Mouse (Mus musculus) neural tube, embryonic 11.5 days (tissue): Measurements from ENCODE around the gene Id3. TPM values are rescaled to one million over a fixed set of nuclear protein-coding genes. Genes with fewer than 3 reads are reported as not detected.

Experiments
- ATAC-seq: fragments of 200-750 bp; cut with Nextera tagmentation; 2 replicates; pipeline ENCODE4 v1.8.0; 2017; ENCODE audit warnings: moderate number of reproducible peaks, mild to moderate bottlenecking, moderate TSS enrichment, moderate library complexity; ENCODE audit not compliant: insufficient read depth, low FRiP score, low TSS enrichment
- DNase-seq: peaks from one replicate; pipeline ENCODE4 v3.0.0-alpha.2; 2015; ENCODE audit warnings: low spot score
- H3K27ac ChIP-seq: fragments of 300-500 bp; sonication (generic); 2 replicates; pipeline ENCODE4 v1.5.1; 2014; ENCODE audit warnings: low read depth, mild to moderate bottlenecking, low read length
- H3K27me3 ChIP-seq: fragments of 300-500 bp; sonication (generic); 2 replicates; pipeline ENCODE4 v1.6.1; 2014; ENCODE audit warnings: mild to moderate bottlenecking, low read length, mixed read lengths; ENCODE audit not compliant: control insufficient read depth, insufficient read depth
- H3K36me3 ChIP-seq: fragments of 300-500 bp; sonication (generic); 2 replicates; pipeline ENCODE4 v1.6.1; 2014; ENCODE audit warnings: mild to moderate bottlenecking, low read length, moderate library complexity, mixed read lengths; ENCODE audit not compliant: control insufficient read depth, insufficient read depth
- H3K4me1 ChIP-seq: fragments of 300-500 bp; sonication (generic); 2 replicates; pipeline ENCODE4 v1.6.1; 2014; ENCODE audit warnings: low read length, mixed read lengths; ENCODE audit not compliant: control insufficient read depth, insufficient read depth
- H3K4me2 ChIP-seq: fragments of 300-500 bp; sonication (generic); 2 replicates; pipeline ENCODE4 v1.6.1; 2014; ENCODE audit warnings: low read depth, mild to moderate bottlenecking, moderate library complexity
- H3K4me3 ChIP-seq: fragments of 300-500 bp; sonication (generic); 2 replicates; pipeline ENCODE4 v1.5.1; 2014; ENCODE audit warnings: low read depth, low read length
- H3K9ac ChIP-seq: fragments of 300-500 bp; sonication (generic); 2 replicates; pipeline ENCODE4 v1.6.1; 2014; ENCODE audit warnings: mild to moderate bottlenecking, low read length
- H3K9me3 ChIP-seq: fragments of 300-500 bp; sonication (generic); 2 replicates; pipeline ENCODE4 v1.6.1; 2016; ENCODE audit warnings: low read length; ENCODE audit not compliant: control insufficient read depth
- WGBS: fragments of 180-500 bp; shearing (Covaris S2); extraction: QIAGEN DNeasy Blood & Tissue Kit; methylation state at CpG from one replicate; pipeline ENCODE4 v1.1.7; 2014; 5-methylcytosine and 5-hydroxymethylcytosine counted together
- polyA plus RNA-seq: library from polyadenylated mRNA; unstranded; fragments of >200 nt; fragmentation: Nextera tagmentation; extraction: Ambion mirVana; gene quantifications from 2 replicates; pipeline ENCODE4 v1.2.1, GENCODE M21; 2014

The Id3 gene
- polyA plus RNA-seq, 1 experiment from 2014 or later, result 440 TPM

DNA sequence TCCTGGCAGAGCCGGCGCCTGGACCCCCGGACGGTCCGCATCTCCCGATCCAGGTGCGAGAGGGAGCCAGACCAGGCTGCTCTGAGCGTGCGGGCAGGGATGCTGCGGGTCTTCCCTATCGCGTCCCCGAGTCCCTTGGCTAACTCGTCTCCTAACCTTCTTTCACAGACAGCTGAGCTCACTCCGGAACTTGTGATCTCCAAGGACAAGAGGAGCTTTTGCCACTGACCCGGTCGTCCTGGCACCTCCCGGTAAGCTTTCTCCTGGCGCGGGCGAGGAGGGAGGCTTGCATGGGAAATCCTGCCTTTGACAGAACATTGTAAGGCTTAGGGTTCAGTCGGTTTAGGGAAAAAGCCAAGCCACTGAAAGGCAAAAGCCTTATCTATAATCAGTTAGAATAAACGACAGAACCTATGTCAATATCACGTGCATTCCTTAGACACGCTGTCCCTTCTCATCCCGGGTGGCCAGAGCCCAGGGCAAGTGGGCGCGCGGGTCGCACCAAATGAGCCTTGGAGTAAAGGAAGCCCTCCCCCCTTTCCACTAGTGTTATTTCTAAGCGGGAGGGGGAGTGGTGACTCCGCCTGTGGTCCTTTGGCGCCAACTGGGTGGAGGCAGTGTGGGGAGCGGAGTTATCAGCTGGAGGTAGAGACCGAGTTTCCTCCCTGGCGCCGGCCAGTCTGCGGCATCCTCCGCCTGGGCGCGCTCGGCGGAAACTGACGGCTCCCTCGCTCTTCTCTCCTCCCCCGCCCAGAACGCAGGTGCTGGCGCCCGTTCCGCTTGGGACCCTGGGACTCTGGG is 1.0 kb downstream of the Id3 start:
- Histone ChIP-seq H3K9me3 (no peaks in the 10 kb centered on the region), H3K27me3 (no peaks in the 10 kb centered on the region), H3K4me3 (peak overlapping the region; percentile 81), H3K4me2 (peak overlapping the region; percentile 83), H3K9ac (peak overlapping the region; percentile 92), H3K4me1 (peaks cover 66% of the 10 kb centered on the region), H3K27ac (peak overlapping the region; percentile 69), H3K36me3 (no peaks in the 10 kb centered on the region; the same call in 1 of the 2 replicates)
- WGBS, result under 1% methylated on average over 50 of the region's 50 CpGs
- ATAC-seq (no peak; the same call in 1 of the 2 replicates), DNase-seq (peak; percentile 68)

DNA sequence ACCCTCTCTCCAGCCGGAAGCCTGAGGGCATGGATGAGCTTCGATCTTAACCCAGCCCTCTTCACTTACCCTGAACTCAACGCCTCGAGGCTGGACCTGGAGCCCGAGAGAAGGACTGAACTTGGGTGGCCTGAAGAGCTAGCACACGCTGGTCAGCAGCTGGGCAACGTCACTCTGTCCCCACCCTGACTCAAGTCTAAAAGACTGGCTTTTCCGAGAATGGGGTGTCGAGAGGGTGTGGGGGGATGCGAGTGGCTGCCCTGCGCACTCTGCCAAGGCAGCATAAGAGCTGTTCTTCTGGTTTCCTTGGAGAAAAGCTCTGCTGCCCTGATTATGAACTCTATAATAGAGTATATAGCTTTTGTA is 1.6 kb downstream of the Id3 start:
- H3K4me1 ChIP-seq, result peaks cover 61% of the 10 kb centered on the region
- H3K4me3 ChIP-seq, result peak overlapping the region; percentile 81

DNA sequence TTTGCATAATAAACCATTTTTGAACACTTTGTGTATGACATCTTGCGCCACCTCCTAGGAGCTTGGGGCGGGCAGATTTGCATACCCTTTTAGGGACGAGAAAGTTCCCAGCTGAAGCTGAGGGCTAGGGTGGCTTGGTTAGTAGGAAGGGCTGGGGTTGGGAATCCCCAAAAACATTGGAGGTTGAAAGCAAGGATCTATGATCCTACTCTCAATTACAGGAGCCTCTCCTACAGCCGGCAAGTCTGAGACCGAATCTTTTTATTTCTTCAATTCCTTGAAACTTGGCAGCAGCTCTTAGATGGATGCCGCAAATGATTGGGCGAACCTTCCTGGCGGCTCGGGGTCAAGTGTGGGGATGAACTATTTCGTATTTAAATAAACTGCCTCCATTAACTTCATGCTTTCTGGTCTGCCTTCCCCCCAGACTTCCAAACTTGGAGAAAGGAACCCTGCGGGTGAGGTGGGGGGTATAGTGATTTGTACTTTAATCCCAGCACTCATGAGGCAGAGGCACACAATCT is 2.1 kb downstream of the Id3 start:
- 13% methylated on average over 11 of the region's 11 CpGs for WGBS

More for the DNA sequence above, 1.6 kb downstream of the Id3 start:
- H3K27me3 ChIP-seq, result no peaks in the 10 kb centered on the region
- no peaks in the 10 kb centered on the region for H3K9me3 ChIP-seq
- H3K27ac ChIP-seq, result peak overlapping the region; percentile 69
- WGBS, result under 1% methylated on average over 11 of the region's 11 CpGs
- H3K9ac ChIP-seq, result peak overlapping the region; percentile 92
- H3K4me2 ChIP-seq, result peak overlapping the region; percentile 83
- no peaks in the 10 kb centered on the region; the same call in 1 of the 2 replicates for H3K36me3 ChIP-seq
- DNase-seq (no peak), ATAC-seq (no peak)

DNA sequence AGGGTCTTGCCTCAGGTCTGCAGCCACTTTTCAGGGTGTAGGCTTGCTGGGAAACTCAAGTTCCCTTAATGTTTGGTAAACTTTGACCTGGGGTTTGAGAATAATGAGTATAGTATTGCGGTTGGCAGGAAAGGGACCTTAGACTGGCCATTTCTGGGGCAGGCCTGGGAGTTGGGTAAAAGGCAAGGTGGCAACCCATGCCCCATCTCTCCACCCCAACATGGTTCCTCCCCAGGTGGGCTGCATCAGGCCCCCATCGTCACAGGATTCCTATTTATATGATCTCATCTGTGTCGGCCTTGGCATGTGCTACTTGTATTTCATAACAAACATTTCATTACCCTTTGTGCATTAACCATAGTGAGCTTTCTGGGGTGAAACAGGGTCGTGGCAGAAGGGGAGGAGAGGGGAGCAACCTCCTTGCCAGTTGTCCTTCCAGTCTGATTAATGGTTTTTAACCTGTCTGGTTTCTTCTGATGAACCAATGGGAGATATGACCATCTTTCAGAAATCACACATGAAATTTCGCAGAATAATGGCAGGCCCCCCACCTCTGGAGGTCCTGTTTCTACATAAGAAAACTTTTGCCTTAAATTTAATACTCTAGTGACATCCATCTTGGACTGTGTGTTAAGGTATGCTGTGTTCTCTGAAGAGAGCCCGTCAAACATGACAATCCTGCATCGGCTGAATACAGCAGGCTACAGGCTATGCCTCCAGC is 2.9 kb downstream of the Id3 start:
- H3K4me3 ChIP-seq, result peak overlapping the region; percentile 81
- DNase-seq (no peak), ATAC-seq (no peak)
- H3K9ac ChIP-seq, result peak overlapping the region; percentile 92
- peak overlapping the region; percentile 83 for H3K4me2 ChIP-seq
- no peaks in the 10 kb centered on the region for H3K9me3 ChIP-seq
- no peaks in the 10 kb centered on the region for H3K27me3 ChIP-seq
- H3K4me1 ChIP-seq, result peaks cover 54% of the 10 kb centered on the region
- no peaks in the 10 kb centered on the region; the same call in 1 of the 2 replicates for H3K36me3 ChIP-seq
- no peak overlapping the region for H3K27ac ChIP-seq
- WGBS, result 10% methylated on average over 7 of the region's 7 CpGs

More for the DNA sequence above, 2.1 kb downstream of the Id3 start:
- Histone ChIP-seq H3K4me1 (peaks cover 58% of the 10 kb centered on the region), H3K36me3 (no peaks in the 10 kb centered on the region; the same call in 1 of the 2 replicates), H3K4me3 (peak overlapping the region; percentile 81), H3K27ac (peak overlapping the region; percentile 69; the same call in 1 of the 2 replicates), H3K4me2 (peak overlapping the region; percentile 83), H3K9me3 (no peaks in the 10 kb centered on the region), H3K27me3 (no peaks in the 10 kb centered on the region), H3K9ac (peak overlapping the region; percentile 92)
- no peak for ATAC-seq
- no peak for DNase-seq

DNA sequence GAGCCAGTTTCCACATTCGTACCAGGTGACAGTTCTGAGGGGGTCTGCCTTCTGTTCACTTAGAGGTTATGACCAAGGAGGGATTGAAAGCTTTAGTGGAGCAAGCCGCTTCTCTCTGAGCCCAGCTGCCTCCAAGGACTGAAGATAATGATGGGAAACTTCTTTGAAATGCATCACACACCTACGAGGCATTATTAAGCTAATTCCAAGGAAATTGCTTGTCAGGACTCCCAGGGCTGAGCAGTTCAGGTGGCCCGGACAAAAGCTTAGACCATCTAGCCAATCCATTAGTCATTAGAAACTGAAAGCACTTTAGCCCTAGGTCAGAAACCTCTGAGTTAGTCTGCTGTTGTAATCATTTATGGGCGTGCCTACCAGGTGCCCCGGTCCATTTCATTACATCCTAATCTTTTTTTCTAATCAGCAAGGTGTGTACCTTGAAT is 3.4 kb downstream of the Id3 start:
- Histone ChIP-seq H3K4me3 (no peak overlapping the region), H3K27ac (no peak overlapping the region), H3K27me3 (no peaks in the 10 kb centered on the region), H3K4me2 (peak overlapping the region; percentile 83), H3K9me3 (no peaks in the 10 kb centered on the region), H3K36me3 (no peaks in the 10 kb centered on the region; the same call in 1 of the 2 replicates), H3K9ac (no peak overlapping the region), H3K4me1 (peaks cover 49% of the 10 kb centered on the region)
- ATAC-seq, result no peak
- peak; percentile 41 for DNase-seq
- 5% methylated on average over 6 of the region's 6 CpGs for WGBS

DNA sequence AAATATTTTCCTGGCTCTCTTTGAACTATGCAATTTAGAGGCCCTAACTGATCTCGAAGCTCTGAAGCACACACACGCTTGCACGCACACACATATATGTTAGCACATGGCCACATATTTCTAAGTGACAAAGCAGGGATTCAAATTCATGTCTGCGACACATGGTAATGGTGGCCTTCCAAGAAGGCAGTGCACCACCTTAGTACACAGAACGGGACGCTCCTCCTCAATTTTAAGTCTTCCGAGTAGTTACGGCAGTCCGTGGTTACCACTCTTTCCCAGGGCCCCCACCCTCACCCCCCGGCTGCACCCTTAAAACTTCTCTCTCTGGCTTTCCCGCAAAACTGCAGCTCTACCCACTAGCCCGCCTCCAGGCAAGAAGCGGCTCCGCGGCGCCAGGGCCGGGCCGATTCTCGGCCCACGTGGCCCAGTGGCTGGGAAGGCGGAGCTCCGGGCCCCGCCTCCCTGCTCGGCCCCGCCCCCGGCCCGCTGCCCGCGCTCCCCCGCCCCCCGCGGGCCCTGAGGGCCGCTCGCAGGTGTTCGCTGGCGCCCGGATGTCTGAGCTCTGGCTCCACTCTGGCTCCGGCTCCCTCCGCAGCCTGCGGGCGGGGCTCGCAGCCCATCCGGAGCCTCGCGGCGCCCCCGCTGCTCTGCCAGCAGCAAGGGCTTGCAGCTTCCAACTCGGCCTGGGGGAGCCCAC is 4.3 kb downstream of the Id3 start:
- Histone ChIP-seq H3K9me3 (no peaks in the 10 kb centered on the region), H3K36me3 (no peaks in the 10 kb centered on the region; the same call in 1 of the 2 replicates), H3K27me3 (no peaks in the 10 kb centered on the region), H3K27ac (peak overlapping the region; percentile 72), H3K4me1 (peaks cover 41% of the 10 kb centered on the region), H3K4me3 (peak overlapping the region; percentile 32), H3K4me2 (peak overlapping the region; percentile 83), H3K9ac (peak overlapping the region; percentile 53)
- WGBS, result under 1% methylated on average over 40 of the region's 48 CpGs
- DNase-seq (peak; percentile 93), ATAC-seq (peak; percentile 60)

DNA sequence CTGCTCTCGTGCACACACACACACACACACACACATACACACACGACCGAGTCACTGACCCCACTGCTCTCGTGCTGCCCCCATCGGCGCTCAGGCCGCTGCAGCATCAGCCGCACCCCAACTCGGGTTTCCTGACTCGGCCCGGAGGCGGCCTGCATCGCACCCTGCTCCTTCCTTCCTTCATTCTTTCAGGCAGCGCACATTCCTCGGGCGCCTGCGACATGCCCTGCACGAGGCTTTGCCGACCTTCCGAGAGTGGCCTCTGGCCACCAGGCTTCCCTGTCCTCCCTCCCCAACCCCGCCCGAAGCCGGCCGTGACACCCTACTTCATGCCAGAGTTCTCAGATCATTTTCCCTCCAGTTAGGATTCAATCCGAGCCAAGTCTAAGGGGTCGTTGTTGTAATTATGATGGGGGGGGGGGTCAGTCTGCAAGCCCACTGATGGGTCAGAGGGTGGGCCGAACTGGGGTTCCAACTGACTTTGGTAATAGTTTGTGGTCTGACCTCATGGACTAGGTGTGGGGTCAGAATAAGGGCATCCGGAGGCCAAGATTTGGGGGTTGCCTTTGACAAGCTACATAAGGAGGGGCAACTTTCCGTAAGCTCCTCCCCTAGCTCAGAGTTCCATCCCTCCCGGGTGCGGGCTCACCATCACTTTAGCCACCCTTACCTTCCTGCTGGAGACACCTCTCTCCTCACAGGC is 5.2 kb downstream of the Id3 start:
- Histone ChIP-seq H3K4me3 (0 out of 2 replicates have a peak overlapping the region, but pooled peaks have one; percentile 12), H3K4me1 (peaks cover 35% of the 10 kb centered on the region), H3K4me2 (peak overlapping the region; percentile 83), H3K9me3 (no peaks in the 10 kb centered on the region), H3K36me3 (no peaks in the 10 kb centered on the region; the same call in 1 of the 2 replicates), H3K27me3 (no peaks in the 10 kb centered on the region), H3K27ac (peak overlapping the region; percentile 72), H3K9ac (peak overlapping the region; percentile 53; the same call in 1 of the 2 replicates)
- no peak; the same call in 1 of the 2 replicates for ATAC-seq
- WGBS, result 6% methylated on average over 31 of the region's 31 CpGs
- peak; percentile 55 for DNase-seq

DNA sequence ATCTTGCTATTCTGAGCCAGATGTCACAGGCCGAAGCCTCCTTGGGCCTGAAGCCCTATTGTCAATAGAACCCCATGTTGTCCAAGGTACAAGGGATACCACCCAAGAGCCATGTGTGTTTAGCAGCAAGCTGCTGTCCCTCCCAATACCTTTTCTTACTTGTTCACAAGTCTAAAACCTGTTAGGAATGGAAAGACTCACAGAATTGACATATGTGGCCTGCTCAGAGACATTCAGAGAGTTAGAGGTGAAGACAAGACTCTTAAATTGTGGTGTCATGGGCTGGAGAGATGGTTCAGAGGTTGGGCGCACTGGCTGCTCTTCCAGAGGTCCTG is 5.7 kb downstream of the Id3 start:
- peak overlapping the region; percentile 72 for H3K27ac ChIP-seq
- H3K9ac ChIP-seq, result no peak overlapping the region
- H3K36me3 ChIP-seq, result no peaks in the 10 kb centered on the region; the same call in 1 of the 2 replicates
- no peaks in the 10 kb centered on the region for H3K27me3 ChIP-seq
- no peak overlapping the region for H3K4me3 ChIP-seq
- H3K9me3 ChIP-seq, result no peaks in the 10 kb centered on the region
- peaks cover 33% of the 10 kb centered on the region for H3K4me1 ChIP-seq
- DNase-seq (no peak), ATAC-seq (no peak)
- WGBS, result 84% methylated on average over 2 of the region's 2 CpGs
- H3K4me2 ChIP-seq, result no peak overlapping the region; the same call in 1 of the 2 replicates
